Mouse (Mus musculus) intestine, embryonic 16.5 days (tissue): ENCODE results near the gene Neurog3. TPM values are rescaled to one million over a fixed set of nuclear protein-coding genes. Genes with fewer than 3 reads are reported as not detected.

ENCODE experiments used
- polyA plus RNA-seq: library from polyadenylated mRNA; unstranded; fragments of >200 nt; fragmentation: Nextera tagmentation; extraction: Ambion mirVana; gene quantifications from 2 replicates; pipeline ENCODE4 v1.2.1, GENCODE M21; 2015

Neurog3 gene
- polyA plus RNA-seq, 1 experiment from 2014 or later: 6.3 TPM

Other genes starting within 250 kb of the Neurog3 start
- gene Col13a1, start 154.0 kb upstream of the Neurog3 start, polyA plus RNA-seq: 4.5 and 5.7 TPM in 2 replicates
- gene Fam241b, start 10.8 kb downstream of the Neurog3 start, polyA plus RNA-seq: 42.4 and 43.1 TPM in 2 replicates
- gene Tspan15, start 98.2 kb downstream of the Neurog3 start, polyA plus RNA-seq: 86.3 and 92.1 TPM in 2 replicates
- 0.98 and 1.2 TPM in 2 replicates for gene Tacr2, start 119.3 kb downstream of the Neurog3 start, polyA plus RNA-seq
- gene Hk1, start 246.8 kb downstream of the Neurog3 start, polyA plus RNA-seq: 25.5 and 27.6 TPM in 2 replicates